Mouse (Mus musculus): ENCODE measurements around the gene Tuba4a.
A peak's percentile ranks its signal among the peaks of the same experiment; 100 is the strongest.
"Not testable (repeated sequence)": the region's sequence is repeated elsewhere in the genome, so short reads cannot be mapped to it uniquely, and the experiment has no call there.

The Tuba4a gene

DNA sequence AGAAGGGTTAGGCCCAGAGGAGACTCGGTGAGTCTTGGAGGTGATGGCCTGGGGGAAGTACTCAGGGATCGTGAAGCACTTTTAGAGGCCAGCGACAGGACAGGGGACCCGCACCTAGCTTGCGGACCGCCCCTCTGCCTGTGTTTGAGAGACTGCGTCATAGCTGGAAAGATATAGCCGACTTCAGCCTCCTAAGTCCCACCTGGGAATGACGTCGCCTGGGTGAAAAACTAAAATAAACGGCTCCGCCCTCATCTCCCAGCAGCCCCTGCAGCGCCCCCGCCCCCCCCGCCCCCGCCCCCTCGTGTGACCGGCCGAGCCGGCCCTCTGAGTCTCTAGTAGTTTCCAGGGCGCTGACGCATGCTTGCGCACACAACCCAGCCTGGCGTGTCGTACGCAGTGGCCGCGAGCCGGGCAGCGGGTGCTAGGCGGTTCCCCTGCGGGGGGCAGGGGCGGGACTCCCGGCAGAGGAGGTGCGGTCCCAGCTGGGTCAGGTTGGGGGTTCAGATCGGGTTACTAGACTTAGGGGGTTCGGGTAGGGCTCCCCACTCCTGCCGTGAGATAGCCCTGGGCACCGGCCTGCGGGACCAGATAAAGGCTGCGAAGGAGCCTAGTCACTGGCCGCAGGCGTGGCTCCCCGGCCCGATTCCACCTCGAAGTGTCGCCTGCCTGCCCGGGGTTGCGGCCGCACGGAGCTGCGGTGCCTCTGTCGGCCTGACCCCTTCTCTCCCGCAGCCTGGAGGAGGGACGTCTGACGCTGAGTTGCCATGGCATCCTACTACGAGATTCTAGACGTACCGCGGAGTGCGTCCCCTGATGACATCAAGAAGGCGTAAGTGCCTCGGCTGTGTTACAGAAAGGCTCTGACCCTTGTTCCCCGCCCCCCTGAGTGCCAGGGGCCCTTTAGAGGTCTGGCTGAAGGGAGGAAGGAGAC lies 16.7 kb upstream of the Tuba4a start, which contains the start of gene Dnajb2:
Gene Dnajb2 (plus strand): TSS at position 290 of the 934 bp plus-strand sequence.
- DNase-seq (ENCODE audit: low spot score), result peak; percentile 83

- peak; percentile 64 for DNase-seq (ENCODE audit: low spot score)
Measured at GRCm38 (mm10) chr1:75234606-75235005, 14.9 kb upstream of the Tuba4a start.

GRCm38 (mm10) chr1:75232489-75232888 lies 12.8 kb upstream of the Tuba4a start:
- DNase-seq (ENCODE audit: low spot score), result not testable (repeated sequence)

DNA sequence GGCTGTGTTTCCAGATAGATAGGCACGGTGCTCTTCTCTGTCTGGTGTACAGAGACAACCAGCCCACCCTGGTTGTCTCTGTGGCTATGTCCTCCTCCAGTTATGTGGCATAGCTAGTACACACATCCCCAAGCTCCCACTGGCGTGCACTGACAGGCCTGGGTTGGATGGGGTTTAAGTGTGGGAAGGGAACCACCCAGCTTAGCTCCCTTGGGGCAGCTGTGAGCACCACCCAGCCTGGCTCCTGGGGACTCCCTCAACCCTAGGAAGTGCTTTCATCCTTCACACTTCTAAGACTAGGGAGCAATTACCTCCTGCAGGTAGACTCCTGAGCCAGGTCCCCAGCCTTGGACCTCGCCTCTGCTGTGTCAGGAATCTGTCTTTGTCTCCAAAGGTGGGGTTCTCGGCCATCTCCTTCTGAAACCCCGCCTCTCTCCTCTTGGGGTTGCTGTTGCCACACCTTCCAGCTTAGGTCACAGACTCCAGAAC lies 12.0 kb upstream of the Tuba4a start, which contains the start of gene A630095N17Rik:
Gene A630095N17Rik (minus strand): TSS at position 439 of the 489 bp plus-strand sequence.
- no peak for DNase-seq (ENCODE audit: low spot score)

- DNase-seq (ENCODE audit: low spot score), result no peak
Measured at GRCm38 (mm10) chr1:75231224-75231623, 11.6 kb upstream of the Tuba4a start.

DNA sequence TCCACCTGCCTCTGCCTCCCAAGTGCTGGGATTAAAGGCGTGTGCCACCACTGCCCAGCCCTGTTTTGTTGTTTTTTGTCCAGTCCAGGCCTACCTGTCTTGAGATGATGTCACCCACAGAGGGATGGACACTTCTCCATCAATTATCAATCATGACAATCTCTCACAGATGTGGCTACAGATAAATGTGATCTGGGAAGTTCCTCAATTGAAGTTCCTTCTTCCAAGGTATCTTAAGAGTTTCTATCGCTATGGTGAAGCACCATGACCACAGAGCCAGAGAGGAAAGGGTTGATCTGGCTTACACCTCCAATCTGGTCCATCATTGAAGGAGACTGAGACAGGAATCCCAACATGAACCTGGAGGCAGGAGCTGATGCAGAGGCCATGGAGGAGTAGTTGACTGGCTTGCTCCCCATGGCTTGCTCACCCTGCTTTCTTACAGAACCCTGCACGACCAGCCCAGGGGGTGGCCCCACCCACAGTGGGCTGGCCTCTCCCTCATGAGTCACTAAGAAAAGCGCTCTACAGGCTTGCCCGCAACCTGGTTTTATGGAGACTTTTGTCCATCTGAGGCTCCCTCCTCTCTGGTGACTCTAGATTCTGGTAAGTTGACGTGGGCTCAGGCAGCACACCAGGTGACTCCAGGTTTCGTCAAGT lies 10.8 kb upstream of the Tuba4a start:
- no peak for DNase-seq (ENCODE audit: low spot score)

- peak; percentile 26 for DNase-seq (ENCODE audit: low spot score)
Measured at GRCm38 (mm10) chr1:75229158-75229557, 9.5 kb upstream of the Tuba4a start.

DNA sequence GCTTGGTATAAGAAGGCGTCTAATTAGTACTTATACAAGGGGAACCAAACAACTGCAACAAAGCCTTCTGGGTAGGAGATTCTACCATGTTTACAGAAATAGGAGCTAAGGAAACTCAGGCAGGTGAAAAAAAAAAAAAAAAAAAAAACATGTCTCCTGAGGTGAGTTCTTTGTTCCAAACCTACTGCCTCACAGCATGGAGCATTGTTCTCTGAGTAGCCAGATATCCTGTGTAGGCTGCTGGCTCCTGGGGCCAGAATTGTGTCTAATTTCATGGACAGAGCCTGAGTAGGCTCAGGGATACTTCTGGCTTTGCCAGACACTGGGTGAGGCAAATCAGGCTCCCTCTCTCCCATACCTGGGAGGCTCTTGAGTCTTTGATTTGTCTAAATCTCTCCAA lies 8.0 kb upstream of the Tuba4a start:
- DNase-seq (ENCODE audit: low spot score), result no peak

- peak; percentile 31 for DNase-seq (ENCODE audit: low spot score)
Measured at GRCm38 (mm10) chr1:75226138-75226537, 6.5 kb upstream of the Tuba4a start.

GRCm38 (mm10) chr1:75225473-75225872 lies 5.8 kb upstream of the Tuba4a start:
- DNase-seq (ENCODE audit: low spot score), result no peak

GRCm38 (mm10) chr1:75223532-75223931 lies 3.9 kb upstream of the Tuba4a start:
- DNase-seq (ENCODE audit: low spot score), result no peak

GRCm38 (mm10) chr1:75222926-75223325 lies 3.3 kb upstream of the Tuba4a start:
- DNase-seq (ENCODE audit: low spot score), result no peak

DNA sequence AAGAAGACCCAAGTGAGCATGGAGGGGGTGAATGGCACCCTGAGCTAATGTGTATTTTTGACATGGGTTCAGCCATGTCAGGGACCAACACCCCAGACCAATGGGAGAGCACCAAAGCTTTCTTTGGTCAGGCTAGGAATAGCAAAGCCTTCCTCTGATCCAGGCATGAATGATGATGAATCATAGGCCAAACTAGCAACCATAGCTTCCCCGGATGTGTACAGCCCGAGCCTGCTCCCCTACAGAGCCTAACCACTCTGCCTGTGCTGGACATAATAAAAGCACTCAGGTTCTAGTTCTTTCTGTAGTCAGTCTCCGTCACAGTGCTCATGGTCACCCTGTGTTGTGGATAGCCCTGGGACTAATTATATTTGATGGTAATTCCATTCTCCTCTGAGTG lies 1.9 kb upstream of the Tuba4a start:
- no peak for DNase-seq (ENCODE audit: low spot score)

GRCm38 (mm10) chr1:75219078-75219477 lies 587 bp downstream of the Tuba4a start:
- peak; percentile 81 for DNase-seq (ENCODE audit: low spot score)

GRCm38 (mm10) chr1:75218227-75219001 lies 1.3 kb downstream of the Tuba4a start:
- no peak for DNase-seq (ENCODE audit: low spot score)

DNA sequence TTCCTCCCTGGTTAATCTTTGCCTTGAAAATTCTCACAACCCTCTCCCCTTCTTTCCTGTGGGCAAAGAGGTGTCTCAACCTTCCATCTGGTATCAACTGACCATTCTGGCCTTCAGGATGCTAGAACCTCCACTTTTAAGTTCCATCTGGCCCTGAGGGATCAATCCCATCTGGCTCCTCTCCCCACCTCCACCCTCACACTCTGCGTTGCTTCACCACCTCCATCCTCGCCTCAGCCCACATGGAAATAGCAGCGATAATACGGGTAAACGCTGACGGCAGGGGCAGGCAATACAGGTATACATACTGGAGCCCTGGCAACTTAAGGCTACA lies 1.8 kb downstream of the Tuba4a start:
- DNase-seq (ENCODE audit: low spot score), result no peak

GRCm38 (mm10) chr1:75216797-75217585 lies 2.7 kb downstream of the Tuba4a start:
- no peak for DNase-seq (ENCODE audit: low spot score)

GRCm38 (mm10) chr1:75215785-75216184 lies 3.9 kb downstream of the Tuba4a start:
- DNase-seq (ENCODE audit: low spot score), result no peak

GRCm38 (mm10) chr1:75214886-75215285 lies 4.8 kb downstream of the Tuba4a start:
- no peak for DNase-seq (ENCODE audit: low spot score)

DNA sequence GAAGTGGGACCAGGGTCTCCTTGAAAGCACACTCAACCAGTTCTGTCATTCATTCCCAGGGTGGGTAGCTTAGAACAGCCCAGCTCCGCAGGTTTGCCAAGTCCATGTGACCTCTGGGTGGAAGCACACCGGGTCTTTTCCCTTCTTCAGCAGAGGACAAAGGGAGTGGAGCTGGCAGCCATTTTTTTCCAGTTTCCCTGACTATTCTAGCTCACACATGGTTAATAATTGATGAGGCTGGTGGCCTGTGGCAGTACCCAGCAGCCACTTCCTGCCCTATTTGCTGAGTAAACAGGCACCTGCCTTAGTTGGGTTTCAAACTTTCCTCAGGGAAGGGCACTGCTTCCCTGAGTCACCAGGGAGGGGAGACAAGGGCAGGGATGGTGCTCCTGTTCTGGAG lies 5.2 kb downstream of the Tuba4a start:
- no peak for DNase-seq (ENCODE audit: low spot score)

- DNase-seq (ENCODE audit: low spot score), result no peak
Measured at GRCm38 (mm10) chr1:75213096-75213495, 6.6 kb downstream of the Tuba4a start.

All from testis, postnatal 10 days (tissue).